ENCODE assay signal across 14 mouse cellular contexts in the genomic region with DNA sequence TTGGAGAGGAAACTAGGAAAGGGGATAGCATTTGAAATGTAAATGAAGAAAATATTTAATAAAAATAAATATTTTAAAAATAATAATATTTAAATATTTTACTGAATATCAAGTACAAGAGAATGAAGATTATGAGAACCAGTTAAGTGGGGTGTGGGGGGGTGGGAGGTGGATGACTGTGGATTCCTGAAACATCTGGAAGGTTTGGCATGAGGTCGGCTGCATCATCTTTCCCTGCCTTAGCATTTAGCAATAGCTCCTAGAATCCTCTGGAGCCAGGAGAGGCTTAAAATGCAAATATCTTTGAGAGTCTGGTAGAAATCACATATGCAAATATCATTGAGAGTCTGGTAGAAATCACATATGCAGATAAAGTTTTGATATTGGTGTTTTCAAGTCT.
DNase-seq lines count a peak whose midpoint lies in the region.
"Had no signal": no experiment of that assay in that cellular context is flagged by ENCODE, and none has a peak within 500 bp of the region (broad histone marks: within the 10 kb centered on the region; RNA-seq: fewer than 3 reads in every experiment).

No protein-coding gene starts in this region.

- peak; percentile 45 for DNase-seq in heart, adult 11 months
- DNase-seq in heart, postnatal 25 days (ENCODE audit: low spot score), result no peak
- DNase-seq in 3T3-L1 (ENCODE audit: low read depth, low spot score), result peak; percentile 58
- peak; percentile 22 for DNase-seq in adipocyte (ENCODE audit: low spot score)
- no peak for DNase-seq in cerebellum, adult 9-10 months
- DNase-seq: adrenal gland, adult 2 months; adrenal gland, postnatal 10 days; adrenal gland, postnatal 25 days; cerebellum, adult 11 months; cerebellum, adult 18-20 months; cerebellum, adult 8-10 months; cerebellum, postnatal 10 days; cerebellum, postnatal 25 days; forebrain, postnatal 0 days had no signal

- intact Hi-C loops in heart, postnatal 25 days (cut with DNase I), result no loop called here

Comparison
In these comparisons a context has a peak if more than half of its experiments do, and no peak if none do; other contexts are left out.
1. DNase-seq: peak in heart, adult 11 months (single experiment), 3T3-L1 (single experiment) and adipocyte (single experiment); none in heart, postnatal 25 days (single experiment) and cerebellum, adult 9-10 months (single experiment).